Mouse (Mus musculus): ENCODE measurements at regions not wholly inside any gene's neighbourhood (a gene's known extent, or its start where the extent isn't known, plus 50 kb on each side); places are given as distances from the start of the nearest gene placed in this dataset.

- Histone ChIP-seq H3K9me3 (replicated peaks) (no peaks in the 10 kb centered on the region), H3K4me2 (no peak overlapping the region), H3K9ac (no peak overlapping the region), H3K36me3 (no peaks in the 10 kb centered on the region), H3K4me3 (no peak overlapping the region), H3K4me1 (no peaks in the 10 kb centered on the region), H3K27me3 (replicated peaks) (no peaks in the 10 kb centered on the region), H3K27ac (no peak overlapping the region)
- ATAC-seq, result no peak
- WGBS (ENCODE audit: insufficient replicate concordance), result 64% methylated on average over 4 of the region's 4 CpGs
Observed at GRCm38 (mm10) chr8:54414092-54414799, 115.1 kb upstream of the Asb5 start.

- no peaks in the 10 kb centered on the region for H3K27me3 ChIP-seq (replicated peaks)
- H3K4me1 ChIP-seq, result no peaks in the 10 kb centered on the region; the same call in 1 of the 2 replicates
- WGBS (ENCODE audit: insufficient replicate concordance), result 54% methylated on average over 2 of the region's 2 CpGs
- no peak for ATAC-seq
- no peak overlapping the region for H3K27ac ChIP-seq
- no peak overlapping the region for H3K9ac ChIP-seq
- no peak overlapping the region for H3K4me2 ChIP-seq
- H3K36me3 ChIP-seq, result no peaks in the 10 kb centered on the region
- no peak overlapping the region for H3K4me3 ChIP-seq
- H3K9me3 ChIP-seq (replicated peaks), result no peaks in the 10 kb centered on the region
Observed at GRCm38 (mm10) chr8:54416691-54417090, 112.7 kb upstream of the Asb5 start.

GRCm38 (mm10) chr8:54418035-54418434 is 111.3 kb upstream of the Asb5 start:
- Histone ChIP-seq H3K27ac (no peak overlapping the region), H3K4me2 (no peak overlapping the region), H3K27me3 (replicated peaks) (no peaks in the 10 kb centered on the region), H3K9ac (no peak overlapping the region), H3K36me3 (no peaks in the 10 kb centered on the region), H3K9me3 (replicated peaks) (no peaks in the 10 kb centered on the region), H3K4me1 (no peaks in the 10 kb centered on the region; the same call in 1 of the 2 replicates), H3K4me3 (no peak overlapping the region)
- no peak for ATAC-seq
- 68% methylated on average over 2 of the region's 2 CpGs for WGBS (ENCODE audit: insufficient replicate concordance)

- ATAC-seq, result 0 out of 2 replicates have a peak, but pooled peaks have one; percentile 27
- WGBS (ENCODE audit: insufficient replicate concordance), result 18% methylated on average over 6 of the region's 6 CpGs
Observed at GRCm38 (mm10) chr8:54420339-54421098, 108.9 kb upstream of the Asb5 start.

GRCm38 (mm10) chr8:54425039-54425438 is 104.3 kb upstream of the Asb5 start:
- ATAC-seq, result no peak; the same call in 1 of the 2 replicates
- no peaks in the 10 kb centered on the region for H3K9me3 ChIP-seq (replicated peaks)
- no peak overlapping the region for H3K9ac ChIP-seq
- H3K4me2 ChIP-seq, result no peak overlapping the region
- H3K27me3 ChIP-seq (replicated peaks), result no peaks in the 10 kb centered on the region
- H3K36me3 ChIP-seq, result no peaks in the 10 kb centered on the region
- H3K4me3 ChIP-seq, result no peak overlapping the region
- no peak overlapping the region for H3K27ac ChIP-seq
- no peaks in the 10 kb centered on the region for H3K4me1 ChIP-seq
- 22% methylated on average over 3 of the region's 3 CpGs for WGBS (ENCODE audit: insufficient replicate concordance)

More at GRCm38 (mm10) chr8:54420339-54421098, 108.9 kb upstream of the Asb5 start:
- no peaks in the 10 kb centered on the region for H3K9me3 ChIP-seq (replicated peaks)
- H3K9ac ChIP-seq, result no peak overlapping the region
- H3K36me3 ChIP-seq, result no peaks in the 10 kb centered on the region
- no peaks in the 10 kb centered on the region; the same call in 1 of the 2 replicates for H3K4me1 ChIP-seq
- H3K27me3 ChIP-seq (replicated peaks), result no peaks in the 10 kb centered on the region
- no peak overlapping the region for H3K27ac ChIP-seq
- H3K4me2 ChIP-seq, result no peak overlapping the region
- no peak overlapping the region for H3K4me3 ChIP-seq

GRCm38 (mm10) chr8:54435694-54436093 is 93.7 kb upstream of the Asb5 start:
- no peak overlapping the region for H3K4me3 ChIP-seq
- no peaks in the 10 kb centered on the region for H3K27me3 ChIP-seq (replicated peaks)
- H3K4me1 ChIP-seq, result no peaks in the 10 kb centered on the region
- 65% methylated on average over 5 of the region's 5 CpGs for WGBS (ENCODE audit: insufficient replicate concordance)
- no peak overlapping the region for H3K27ac ChIP-seq
- no peak overlapping the region for H3K4me2 ChIP-seq
- no peak overlapping the region for H3K9ac ChIP-seq
- H3K36me3 ChIP-seq, result no peaks in the 10 kb centered on the region
- H3K9me3 ChIP-seq (replicated peaks), result no peaks in the 10 kb centered on the region
- ATAC-seq, result no peak

- H3K4me2 ChIP-seq, result no peak overlapping the region
- H3K9ac ChIP-seq, result no peak overlapping the region
- H3K9me3 ChIP-seq (replicated peaks), result no peaks in the 10 kb centered on the region
- no peak overlapping the region for H3K4me3 ChIP-seq
- 49% methylated on average over 3 of the region's 3 CpGs for WGBS (ENCODE audit: insufficient replicate concordance)
- H3K27ac ChIP-seq, result no peak overlapping the region
- ATAC-seq, result no peak
- no peaks in the 10 kb centered on the region for H3K27me3 ChIP-seq (replicated peaks)
- no peaks in the 10 kb centered on the region for H3K36me3 ChIP-seq
- no peaks in the 10 kb centered on the region for H3K4me1 ChIP-seq
Observed at GRCm38 (mm10) chr8:54441143-54441542, 88.2 kb upstream of the Asb5 start.

- H3K9me3 ChIP-seq (replicated peaks), result no peaks in the 10 kb centered on the region
- WGBS (ENCODE audit: insufficient replicate concordance), result 51% methylated on average over 1 of the region's 1 CpGs
- H3K4me3 ChIP-seq, result no peak overlapping the region
- ATAC-seq, result no peak
- no peaks in the 10 kb centered on the region for H3K36me3 ChIP-seq
- no peak overlapping the region for H3K9ac ChIP-seq
- H3K4me1 ChIP-seq, result no peaks in the 10 kb centered on the region
- H3K27ac ChIP-seq, result no peak overlapping the region
- H3K27me3 ChIP-seq (replicated peaks), result no peaks in the 10 kb centered on the region
- H3K4me2 ChIP-seq, result no peak overlapping the region
Observed at GRCm38 (mm10) chr8:54442395-54442794, 87.0 kb upstream of the Asb5 start.

GRCm38 (mm10) chr8:54446370-54446769 is 83.0 kb upstream of the Asb5 start:
- ATAC-seq, result no peak
- no peaks in the 10 kb centered on the region for H3K27me3 ChIP-seq (replicated peaks)
- no peak overlapping the region for H3K4me3 ChIP-seq
- H3K36me3 ChIP-seq, result no peaks in the 10 kb centered on the region
- H3K4me1 ChIP-seq, result no peaks in the 10 kb centered on the region
- H3K9ac ChIP-seq, result no peak overlapping the region
- no peak overlapping the region for H3K4me2 ChIP-seq
- H3K27ac ChIP-seq, result no peak overlapping the region
- no peaks in the 10 kb centered on the region for H3K9me3 ChIP-seq (replicated peaks)
- WGBS (ENCODE audit: insufficient replicate concordance), result 16% methylated on average over 5 of the region's 5 CpGs

GRCm38 (mm10) chr8:54449811-54450210 is 79.6 kb upstream of the Asb5 start:
- Histone ChIP-seq H3K9ac (no peak overlapping the region), H3K4me3 (no peak overlapping the region), H3K27me3 (replicated peaks) (no peaks in the 10 kb centered on the region), H3K4me2 (no peak overlapping the region), H3K4me1 (no peaks in the 10 kb centered on the region), H3K9me3 (replicated peaks) (no peaks in the 10 kb centered on the region), H3K36me3 (no peaks in the 10 kb centered on the region), H3K27ac (no peak overlapping the region)
- no peak for ATAC-seq

GRCm38 (mm10) chr8:54451323-54452021 is 77.9 kb upstream of the Asb5 start:
- Histone ChIP-seq H3K9ac (no peak overlapping the region), H3K4me3 (no peak overlapping the region), H3K27me3 (replicated peaks) (no peaks in the 10 kb centered on the region), H3K9me3 (replicated peaks) (no peaks in the 10 kb centered on the region), H3K27ac (no peak overlapping the region), H3K4me1 (no peaks in the 10 kb centered on the region), H3K36me3 (no peaks in the 10 kb centered on the region), H3K4me2 (no peak overlapping the region)
- ATAC-seq, result no peak
- WGBS (ENCODE audit: insufficient replicate concordance), result 73% methylated on average over 9 of the region's 9 CpGs

- Histone ChIP-seq H3K4me1 (peaks cover 17% of the 10 kb centered on the region), H3K36me3 (no peaks in the 10 kb centered on the region), H3K27ac (no peak overlapping the region), H3K4me3 (no peak overlapping the region), H3K27me3 (replicated peaks) (no peaks in the 10 kb centered on the region), H3K4me2 (peak overlapping the region; percentile 4; the same call in 1 of the 2 replicates), H3K9ac (no peak overlapping the region), H3K9me3 (replicated peaks) (no peaks in the 10 kb centered on the region)
- WGBS (ENCODE audit: insufficient replicate concordance), result 12% methylated on average over 5 of the region's 5 CpGs
- peak; percentile 72 for ATAC-seq
Observed at GRCm38 (mm10) chr8:54464977-54465376, 64.4 kb upstream of the Asb5 start.
